Mouse (Mus musculus): ENCODE measurements around the gene Plagl2. TPM values are rescaled to one million over a fixed set of nuclear protein-coding genes. Genes with fewer than 3 reads are reported as not detected.

Plagl2 gene
- polyA plus RNA-seq, 1 experiment from 2014 or later: 35.3 TPM

- H3K9ac ChIP-seq (ENCODE audit: low read length): no peak overlapping the region
- DNase-seq (ENCODE audit: low spot score, missing footprints) (no peak), ATAC-seq (ENCODE audit: low FRiP score) (no peak)
- H3K27ac ChIP-seq (ENCODE audit: low read depth, low read length): no peak overlapping the region
- no peaks in the 10 kb centered on the region for H3K4me1 ChIP-seq (ENCODE audit: control insufficient read depth, insufficient read depth, low read length)
- no peaks in the 10 kb centered on the region for H3K9me3 ChIP-seq (ENCODE audit: control insufficient read depth, low read length)
- no peaks in the 10 kb centered on the region for H3K27me3 ChIP-seq (ENCODE audit: control insufficient read depth, insufficient read depth, low read length)
- WGBS: 91% methylated on average over 4 of the region's 4 CpGs
- H3K4me3 ChIP-seq (ENCODE audit: low read depth, low read length): no peak overlapping the region
- H3K36me3 ChIP-seq (ENCODE audit: control insufficient read depth, insufficient read depth, low read length): peaks cover 9% of the 10 kb centered on the region; the same call in 1 of the 2 replicates
- H3K4me2 ChIP-seq: no peak overlapping the region
Observed at GRCm38 (mm10) chr2:153213351-153213750, 27.9 kb downstream of the Plagl2 start.

- DNase-seq (ENCODE audit: low spot score, missing footprints): no peak
- H3K36me3 ChIP-seq (ENCODE audit: control insufficient read depth, insufficient read depth, low read length): peaks cover 15% of the 10 kb centered on the region
- H3K9ac ChIP-seq (ENCODE audit: low read length): no peak overlapping the region
- 94% methylated on average over 5 of the region's 5 CpGs for WGBS
- no peak for ATAC-seq (ENCODE audit: low FRiP score)
- no peak overlapping the region for H3K4me3 ChIP-seq (ENCODE audit: low read depth, low read length)
- no peaks in the 10 kb centered on the region for H3K4me1 ChIP-seq (ENCODE audit: control insufficient read depth, insufficient read depth, low read length)
- no peaks in the 10 kb centered on the region for H3K9me3 ChIP-seq (ENCODE audit: control insufficient read depth, low read length)
- H3K27me3 ChIP-seq (ENCODE audit: control insufficient read depth, insufficient read depth, low read length): no peaks in the 10 kb centered on the region
- no peak overlapping the region for H3K4me2 ChIP-seq
- H3K27ac ChIP-seq (ENCODE audit: low read depth, low read length): no peak overlapping the region
Observed at GRCm38 (mm10) chr2:153211451-153211850, 29.8 kb downstream of the Plagl2 start.

DNA sequence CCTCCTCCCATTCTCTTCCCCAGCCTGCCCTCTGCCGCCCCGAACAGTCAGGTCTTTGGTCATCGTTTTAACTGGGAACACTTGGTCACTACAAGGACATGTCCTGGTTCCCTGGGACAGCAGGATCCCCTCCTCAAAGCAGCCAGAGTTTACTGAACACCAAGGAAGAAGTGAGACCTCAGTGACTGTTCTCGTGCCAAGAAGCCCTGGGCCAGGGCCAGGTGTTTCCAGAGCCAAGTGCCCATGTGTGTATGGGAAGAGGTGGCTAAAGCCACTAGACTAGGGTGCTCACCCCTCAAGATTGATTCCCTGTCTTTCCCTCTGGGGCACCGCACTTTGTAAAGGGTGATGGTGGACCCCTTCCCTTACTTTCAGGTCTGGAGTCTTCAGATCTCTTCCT, 31.9 kb downstream of the Plagl2 start:
- ATAC-seq (ENCODE audit: low FRiP score): no peak
- 96% methylated on average over 5 of the region's 5 CpGs for WGBS

DNA sequence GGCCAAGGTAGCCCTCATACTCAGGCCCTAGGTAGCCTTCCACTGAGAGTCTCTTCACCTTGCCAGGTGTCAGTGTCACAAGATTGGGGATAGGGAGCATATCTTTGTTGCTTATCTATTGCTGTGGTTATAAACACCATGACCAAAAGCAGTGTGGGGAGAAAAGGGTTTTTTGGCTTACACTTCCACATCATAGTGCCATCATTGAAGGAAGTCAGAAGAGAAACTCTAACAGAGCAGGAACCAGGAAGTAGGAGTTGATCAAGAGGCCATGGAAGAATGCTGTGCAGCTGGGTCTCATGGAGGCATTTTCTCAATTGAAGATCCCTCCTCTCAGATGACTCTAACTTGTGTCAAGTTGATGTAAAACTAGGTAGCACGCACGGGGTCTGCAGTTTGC, 33.1 kb downstream of the Plagl2 start:
- H3K9ac ChIP-seq (ENCODE audit: low read length): no peak overlapping the region
- H3K4me1 ChIP-seq (ENCODE audit: control insufficient read depth, insufficient read depth, low read length): no peaks in the 10 kb centered on the region
- no peak overlapping the region for H3K27ac ChIP-seq (ENCODE audit: low read depth, low read length)
- 100% methylated on average over 2 of the region's 2 CpGs for WGBS
- H3K4me3 ChIP-seq (ENCODE audit: low read depth, low read length): no peak overlapping the region
- H3K4me2 ChIP-seq: no peak overlapping the region
- ATAC-seq (ENCODE audit: low FRiP score) (no peak), DNase-seq (ENCODE audit: low spot score, missing footprints) (peak; percentile 44)
- no peaks in the 10 kb centered on the region for H3K9me3 ChIP-seq (ENCODE audit: control insufficient read depth, low read length)
- H3K36me3 ChIP-seq (ENCODE audit: control insufficient read depth, insufficient read depth, low read length): peaks cover 22% of the 10 kb centered on the region
- no peaks in the 10 kb centered on the region for H3K27me3 ChIP-seq (ENCODE audit: control insufficient read depth, insufficient read depth, low read length)

More for the DNA sequence above, 31.9 kb downstream of the Plagl2 start:
- H3K4me2 ChIP-seq: no peak overlapping the region
- H3K9me3 ChIP-seq (ENCODE audit: control insufficient read depth, low read length): no peaks in the 10 kb centered on the region
- H3K4me1 ChIP-seq (ENCODE audit: control insufficient read depth, insufficient read depth, low read length): no peaks in the 10 kb centered on the region
- no peaks in the 10 kb centered on the region for H3K27me3 ChIP-seq (ENCODE audit: control insufficient read depth, insufficient read depth, low read length)
- no peak overlapping the region for H3K9ac ChIP-seq (ENCODE audit: low read length)
- H3K27ac ChIP-seq (ENCODE audit: low read depth, low read length): no peak overlapping the region
- peaks cover 22% of the 10 kb centered on the region for H3K36me3 ChIP-seq (ENCODE audit: control insufficient read depth, insufficient read depth, low read length)
- no peak overlapping the region for H3K4me3 ChIP-seq (ENCODE audit: low read depth, low read length)
- no peak for DNase-seq (ENCODE audit: low spot score, missing footprints)

- Histone ChIP-seq H3K36me3 (ENCODE audit: control insufficient read depth, insufficient read depth, low read length) (peaks cover 14% of the 10 kb centered on the region), H3K27ac (ENCODE audit: low read depth, low read length) (no peak overlapping the region)
- 58% methylated on average over 1 of the region's 1 CpGs for WGBS
Observed at GRCm38 (mm10) chr2:153202766-153203165, 38.5 kb downstream of the Plagl2 start.

GRCm38 (mm10) chr2:153199114-153199513, 42.1 kb downstream of the Plagl2 start:
- no peak for DNase-seq (ENCODE audit: low spot score, missing footprints)
- 93% methylated on average over 2 of the region's 2 CpGs for WGBS
- Histone ChIP-seq H3K4me2 (no peak overlapping the region), H3K27ac (ENCODE audit: low read depth, low read length) (no peak overlapping the region), H3K4me1 (ENCODE audit: control insufficient read depth, insufficient read depth, low read length) (peaks cover 3% of the 10 kb centered on the region; the same call in 1 of the 2 replicates), H3K27me3 (ENCODE audit: control insufficient read depth, insufficient read depth, low read length) (no peaks in the 10 kb centered on the region), H3K4me3 (ENCODE audit: low read depth, low read length) (no peak overlapping the region), H3K9ac (ENCODE audit: low read length) (no peak overlapping the region), H3K36me3 (ENCODE audit: control insufficient read depth, insufficient read depth, low read length) (peaks cover 18% of the 10 kb centered on the region; the same call in 1 of the 2 replicates), H3K9me3 (ENCODE audit: control insufficient read depth, low read length) (no peaks in the 10 kb centered on the region)
- ATAC-seq (ENCODE audit: low FRiP score): no peak

More at GRCm38 (mm10) chr2:153202766-153203165, 38.5 kb downstream of the Plagl2 start:
- ATAC-seq (ENCODE audit: low FRiP score) (no peak), DNase-seq (ENCODE audit: low spot score, missing footprints) (no peak)
- no peaks in the 10 kb centered on the region for H3K27me3 ChIP-seq (ENCODE audit: control insufficient read depth, insufficient read depth, low read length)
- no peaks in the 10 kb centered on the region for H3K9me3 ChIP-seq (ENCODE audit: control insufficient read depth, low read length)
- no peak overlapping the region for H3K4me2 ChIP-seq
- peaks cover 3% of the 10 kb centered on the region; the same call in 1 of the 2 replicates for H3K4me1 ChIP-seq (ENCODE audit: control insufficient read depth, insufficient read depth, low read length)
- H3K9ac ChIP-seq (ENCODE audit: low read length): no peak overlapping the region
- H3K4me3 ChIP-seq (ENCODE audit: low read depth, low read length): no peak overlapping the region

GRCm38 (mm10) chr2:153198485-153198884, 42.7 kb downstream of the Plagl2 start:
- peaks cover 3% of the 10 kb centered on the region; the same call in 1 of the 2 replicates for H3K4me1 ChIP-seq (ENCODE audit: control insufficient read depth, insufficient read depth, low read length)
- no peak overlapping the region for H3K27ac ChIP-seq (ENCODE audit: low read depth, low read length)
- H3K4me2 ChIP-seq: no peak overlapping the region
- no peak overlapping the region for H3K9ac ChIP-seq (ENCODE audit: low read length)
- no peak overlapping the region for H3K4me3 ChIP-seq (ENCODE audit: low read depth, low read length)
- DNase-seq (ENCODE audit: low spot score, missing footprints) (no peak), ATAC-seq (ENCODE audit: low FRiP score) (no peak)
- WGBS: 90% methylated on average over 5 of the region's 5 CpGs
- no peaks in the 10 kb centered on the region for H3K27me3 ChIP-seq (ENCODE audit: control insufficient read depth, insufficient read depth, low read length)
- H3K9me3 ChIP-seq (ENCODE audit: control insufficient read depth, low read length): no peaks in the 10 kb centered on the region
- peaks cover 21% of the 10 kb centered on the region; the same call in 1 of the 2 replicates for H3K36me3 ChIP-seq (ENCODE audit: control insufficient read depth, insufficient read depth, low read length)

DNA sequence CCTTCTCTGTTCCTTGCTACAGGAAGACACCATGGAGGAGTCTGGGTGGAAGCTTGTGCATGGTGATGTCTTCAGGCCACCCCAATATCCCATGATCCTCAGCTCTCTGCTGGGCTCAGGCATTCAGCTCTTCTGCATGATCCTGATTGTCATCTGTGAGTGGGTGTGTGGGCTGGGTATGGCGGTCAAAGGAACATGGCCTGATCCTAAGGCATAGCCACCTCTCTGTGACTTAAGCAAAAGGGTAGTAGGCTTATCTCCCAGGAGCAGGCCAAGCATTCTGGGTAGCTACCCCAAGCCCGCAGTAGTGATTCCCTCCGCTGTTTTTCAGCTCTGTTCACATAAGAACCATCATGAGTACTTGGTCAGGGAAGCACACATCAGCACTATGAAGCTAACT, 47.0 kb downstream of the Plagl2 start:
- no peak for DNase-seq (ENCODE audit: low spot score, missing footprints)
- H3K36me3 ChIP-seq (ENCODE audit: control insufficient read depth, insufficient read depth, low read length): peaks cover 33% of the 10 kb centered on the region
- WGBS: 94% methylated on average over 3 of the region's 3 CpGs

GRCm38 (mm10) chr2:153191242-153191641, 50.0 kb downstream of the Plagl2 start:
- WGBS: 87% methylated on average over 2 of the region's 2 CpGs
- H3K4me3 ChIP-seq (ENCODE audit: low read depth, low read length): no peak overlapping the region
- no peaks in the 10 kb centered on the region for H3K4me1 ChIP-seq (ENCODE audit: control insufficient read depth, insufficient read depth, low read length)
- no peak overlapping the region for H3K4me2 ChIP-seq
- DNase-seq (ENCODE audit: low spot score, missing footprints) (no peak), ATAC-seq (ENCODE audit: low FRiP score) (no peak)
- H3K9me3 ChIP-seq (ENCODE audit: control insufficient read depth, low read length): no peaks in the 10 kb centered on the region
- no peaks in the 10 kb centered on the region for H3K27me3 ChIP-seq (ENCODE audit: control insufficient read depth, insufficient read depth, low read length)
- peaks cover 41% of the 10 kb centered on the region for H3K36me3 ChIP-seq (ENCODE audit: control insufficient read depth, insufficient read depth, low read length)
- H3K9ac ChIP-seq (ENCODE audit: low read length): no peak overlapping the region
- H3K27ac ChIP-seq (ENCODE audit: low read depth, low read length): no peak overlapping the region

More for the DNA sequence above, 47.0 kb downstream of the Plagl2 start:
- no peak overlapping the region for H3K4me2 ChIP-seq
- no peaks in the 10 kb centered on the region for H3K27me3 ChIP-seq (ENCODE audit: control insufficient read depth, insufficient read depth, low read length)
- no peak overlapping the region for H3K27ac ChIP-seq (ENCODE audit: low read depth, low read length)
- no peak overlapping the region for H3K9ac ChIP-seq (ENCODE audit: low read length)
- no peak overlapping the region for H3K4me3 ChIP-seq (ENCODE audit: low read depth, low read length)
- H3K9me3 ChIP-seq (ENCODE audit: control insufficient read depth, low read length): no peaks in the 10 kb centered on the region
- no peak for ATAC-seq (ENCODE audit: low FRiP score)
- no peaks in the 10 kb centered on the region for H3K4me1 ChIP-seq (ENCODE audit: control insufficient read depth, insufficient read depth, low read length)
